Mouse (Mus musculus) heart, adult 11 months (tissue): ENCODE measurements at regions not wholly inside any gene's neighbourhood (a gene's known extent, or its start where the extent isn't known, plus 50 kb on each side); places are given as distances from the start of the nearest gene placed in this dataset.

Experiments used
- DNase-seq: peaks from one replicate; pipeline ENCODE4 v3.0.0; 2022

DNA sequence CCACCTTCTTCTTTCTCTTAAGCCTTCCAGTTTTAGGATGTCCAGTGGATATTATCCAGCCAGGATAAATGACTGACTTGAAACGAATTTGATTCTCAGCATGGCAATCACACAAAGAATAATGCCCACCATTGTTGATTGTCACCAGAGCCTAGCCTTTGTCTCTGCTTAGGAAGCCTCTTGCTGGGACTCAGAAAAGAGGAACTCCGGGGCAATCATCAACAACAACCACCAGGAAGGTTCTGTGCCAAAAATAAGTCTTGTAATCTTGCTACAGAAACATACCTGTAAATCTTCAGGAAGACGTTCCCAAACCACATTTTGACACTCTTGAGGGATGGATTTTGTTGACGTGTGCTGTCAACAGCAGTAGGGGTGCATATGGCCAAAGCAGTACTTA, 268.2 kb upstream of the Acvr2a start:
- DNase-seq = no peak

DNA sequence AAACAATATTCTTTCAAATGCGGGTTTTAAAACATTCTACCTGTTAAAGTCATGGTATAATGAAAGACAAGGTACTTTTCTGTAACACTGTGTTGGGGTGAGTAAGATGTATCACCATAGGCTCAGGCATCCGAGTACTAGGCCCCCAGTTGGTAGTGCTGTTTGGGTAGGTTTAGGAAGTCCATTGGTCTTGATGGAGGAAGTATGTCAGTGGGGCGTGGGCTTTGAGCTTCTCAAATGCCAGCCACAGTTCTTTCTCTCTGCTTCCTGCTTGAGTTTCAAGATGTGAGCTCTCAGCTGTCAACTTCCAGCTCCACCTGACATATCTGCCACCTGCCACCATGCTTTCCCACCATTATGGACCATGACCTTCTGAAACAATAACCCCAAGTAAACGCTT, 267.7 kb upstream of the Acvr2a start:
- DNase-seq = no peak

DNA sequence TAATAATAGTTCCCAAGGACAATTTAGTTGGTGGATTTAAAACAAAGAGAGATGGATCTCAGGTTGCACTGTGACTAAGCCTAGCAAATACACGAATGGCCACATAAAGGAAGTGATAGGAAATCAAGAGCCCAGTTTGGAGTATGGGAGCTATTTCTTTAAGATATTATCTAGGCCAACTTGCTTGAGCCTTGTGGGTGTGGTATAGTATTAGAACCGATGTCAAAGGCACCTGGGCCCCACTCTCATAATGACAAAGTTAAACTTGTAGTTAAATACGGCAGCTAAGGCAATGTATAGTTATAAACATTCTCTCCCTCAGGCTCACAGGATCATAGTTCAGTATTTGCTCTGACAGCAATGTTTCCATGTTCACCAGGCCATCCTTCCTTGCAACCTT, 257.3 kb upstream of the Acvr2a start:
- no peak for DNase-seq

DNA sequence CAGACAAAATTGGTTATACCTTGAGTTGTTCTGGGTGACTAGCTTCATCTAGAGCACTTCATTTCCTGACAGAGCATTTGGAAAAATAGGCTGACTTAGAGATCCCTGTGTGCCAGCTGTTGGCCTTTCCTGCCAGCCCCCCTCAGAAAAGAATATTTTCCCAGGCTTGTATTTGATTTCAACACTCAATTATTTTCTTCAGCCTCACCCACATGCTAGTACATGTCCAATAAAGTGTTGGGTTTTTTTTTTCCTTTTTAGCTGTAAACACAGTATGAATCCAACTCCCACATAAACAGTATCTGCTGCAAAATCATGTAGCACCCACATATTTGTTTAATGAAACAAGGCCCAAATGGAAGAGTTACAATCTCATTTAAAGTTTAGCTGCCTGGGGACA, 256.8 kb upstream of the Acvr2a start:
- DNase-seq = no peak

DNA sequence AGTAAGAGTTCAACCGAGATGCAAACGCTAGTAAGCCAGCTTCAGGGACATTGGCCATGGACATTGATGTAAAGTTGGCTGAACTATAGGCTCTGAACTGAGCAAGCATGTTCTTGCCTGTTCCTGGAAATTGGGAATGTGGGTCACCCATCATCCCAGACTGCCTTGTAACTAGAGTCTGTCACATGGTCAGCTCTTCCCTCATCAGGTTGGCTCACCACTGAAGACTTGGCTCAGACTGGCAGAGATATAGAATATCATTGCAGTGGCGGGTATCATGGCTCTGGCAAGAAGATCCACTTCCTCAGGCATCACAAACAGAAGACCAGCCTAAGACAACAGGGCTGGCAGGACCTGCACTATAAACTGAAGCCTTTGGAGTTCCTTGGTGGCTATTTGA, 255.3 kb upstream of the Acvr2a start:
- peak; percentile 85 for DNase-seq

DNA sequence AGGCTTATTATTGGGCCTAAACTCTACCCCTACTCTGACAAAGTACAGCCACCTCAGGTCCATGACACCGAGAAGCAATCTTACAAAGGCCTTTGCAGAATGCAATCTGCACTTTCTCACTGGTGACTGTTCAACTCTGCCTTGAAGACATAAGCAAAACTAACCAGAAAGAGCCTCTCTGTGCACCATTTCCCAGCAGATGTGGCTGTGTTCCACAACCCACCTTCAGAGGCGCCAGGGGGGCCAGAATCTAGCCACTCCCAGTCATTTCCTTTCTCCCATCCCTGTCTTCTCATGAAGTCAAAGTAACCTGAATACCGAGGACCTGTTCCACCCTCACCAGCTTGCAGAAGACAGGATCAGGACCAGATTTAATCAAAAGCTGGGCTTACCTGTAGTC, 250.3 kb upstream of the Acvr2a start:
- DNase-seq = no peak

DNA sequence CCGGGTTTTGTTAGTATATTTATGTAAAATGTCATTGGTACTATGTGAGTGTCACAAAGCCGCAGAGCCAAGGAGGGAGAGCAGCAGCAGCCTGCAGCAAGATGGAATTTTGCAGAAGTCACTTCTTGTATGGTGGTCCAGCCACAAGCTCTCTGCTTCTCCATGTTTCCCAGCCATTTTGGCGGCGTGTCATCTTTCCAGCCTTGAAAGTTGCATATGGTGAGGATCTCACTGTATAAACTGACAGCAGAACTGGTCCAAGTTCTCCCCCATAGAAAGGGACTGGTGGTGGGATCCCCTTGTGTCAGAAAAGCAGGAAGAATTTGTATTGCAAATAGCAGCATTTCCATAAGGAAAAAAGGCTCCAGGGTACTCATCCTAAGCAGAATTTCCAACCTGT, 249.7 kb upstream of the Acvr2a start:
- no peak for DNase-seq

DNA sequence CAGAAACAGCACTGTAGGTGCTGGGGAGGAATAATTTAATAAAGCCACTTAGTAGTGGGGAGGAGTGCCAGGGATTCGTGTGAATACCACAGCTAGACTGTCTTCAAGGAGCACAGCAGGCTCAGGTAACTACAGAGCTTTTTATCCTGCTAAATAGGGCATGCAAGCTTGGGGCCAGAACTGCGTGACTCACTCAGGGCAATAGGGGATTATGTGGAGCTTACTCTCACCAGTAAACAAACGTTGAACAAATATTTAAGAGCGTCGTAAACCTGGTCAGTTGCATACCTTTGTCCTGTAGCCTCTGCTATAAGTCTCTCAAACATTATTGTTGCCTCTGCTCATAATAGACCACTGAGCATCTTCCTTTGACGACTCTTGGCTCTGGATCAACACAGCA, 246.0 kb upstream of the Acvr2a start:
- DNase-seq = no peak

DNA sequence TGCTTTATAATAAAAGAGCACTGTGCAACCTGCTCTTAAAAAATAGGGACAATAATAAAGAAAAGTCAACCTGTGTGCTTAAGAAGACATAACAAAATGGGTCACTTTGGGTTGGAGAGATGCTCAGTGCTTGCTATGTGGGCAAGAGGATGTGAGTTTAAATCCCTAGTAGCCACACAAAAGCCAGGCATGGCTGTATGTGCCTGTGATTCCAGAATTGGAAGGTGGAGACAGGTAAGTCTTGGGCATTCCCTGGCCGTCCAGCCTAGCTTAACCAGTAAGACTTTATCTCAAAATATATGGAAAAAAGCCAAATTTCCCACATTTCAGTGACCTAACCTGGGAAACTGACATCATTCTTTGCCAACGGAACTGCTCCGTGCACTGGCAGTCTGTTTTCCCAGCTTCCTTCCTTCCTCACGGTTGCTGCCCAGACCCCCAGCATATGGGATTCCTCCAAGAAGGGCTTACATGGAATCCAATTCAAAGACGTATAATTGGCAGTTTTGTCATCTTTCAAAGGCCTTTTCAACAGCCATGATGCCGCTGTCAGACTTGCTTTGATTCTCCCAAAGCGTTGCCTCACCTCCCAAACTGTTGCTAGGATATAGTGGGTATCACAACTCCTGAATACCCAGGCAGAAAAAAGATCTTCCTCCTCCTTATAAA, 227.6 kb upstream of the Acvr2a start:
- DNase-seq = no peak

DNA sequence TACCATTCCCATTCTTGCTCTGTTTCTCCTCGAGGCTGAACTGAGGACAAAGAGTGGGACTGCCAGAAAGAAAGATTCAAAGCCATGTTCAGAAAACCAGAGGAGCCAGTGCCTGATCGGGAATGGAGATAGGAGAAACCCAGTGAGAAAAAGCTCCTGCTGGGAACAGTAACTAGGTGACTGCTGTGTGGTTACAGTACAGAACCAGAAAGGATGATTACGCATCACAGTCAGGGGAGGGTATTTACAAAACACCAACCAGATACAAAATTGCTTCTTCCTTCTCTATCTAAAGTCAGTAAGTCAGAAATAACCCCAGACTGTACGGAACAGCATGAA, 227.1 kb upstream of the Acvr2a start:
- no peak for DNase-seq

DNA sequence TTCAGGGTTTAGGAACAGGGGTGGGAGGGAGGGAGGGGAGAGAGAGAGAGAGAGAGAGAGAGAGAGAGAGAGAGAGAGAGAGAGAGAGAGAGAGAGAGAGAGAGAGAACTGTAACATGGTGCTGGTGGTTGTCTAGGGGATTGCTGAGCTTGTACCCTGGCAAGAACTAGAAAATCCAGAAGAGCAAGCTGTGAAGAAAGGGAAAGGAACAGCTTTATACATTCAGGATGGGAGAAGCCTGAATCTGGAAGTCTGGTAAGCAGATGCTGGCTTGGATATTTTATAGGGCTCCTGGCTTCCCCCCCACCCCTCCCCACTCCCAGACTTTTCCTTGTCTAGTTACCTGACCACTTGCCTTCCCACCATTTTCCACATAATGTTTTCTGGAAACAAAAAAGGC, 224.2 kb upstream of the Acvr2a start:
- DNase-seq = peak; percentile 3

DNA sequence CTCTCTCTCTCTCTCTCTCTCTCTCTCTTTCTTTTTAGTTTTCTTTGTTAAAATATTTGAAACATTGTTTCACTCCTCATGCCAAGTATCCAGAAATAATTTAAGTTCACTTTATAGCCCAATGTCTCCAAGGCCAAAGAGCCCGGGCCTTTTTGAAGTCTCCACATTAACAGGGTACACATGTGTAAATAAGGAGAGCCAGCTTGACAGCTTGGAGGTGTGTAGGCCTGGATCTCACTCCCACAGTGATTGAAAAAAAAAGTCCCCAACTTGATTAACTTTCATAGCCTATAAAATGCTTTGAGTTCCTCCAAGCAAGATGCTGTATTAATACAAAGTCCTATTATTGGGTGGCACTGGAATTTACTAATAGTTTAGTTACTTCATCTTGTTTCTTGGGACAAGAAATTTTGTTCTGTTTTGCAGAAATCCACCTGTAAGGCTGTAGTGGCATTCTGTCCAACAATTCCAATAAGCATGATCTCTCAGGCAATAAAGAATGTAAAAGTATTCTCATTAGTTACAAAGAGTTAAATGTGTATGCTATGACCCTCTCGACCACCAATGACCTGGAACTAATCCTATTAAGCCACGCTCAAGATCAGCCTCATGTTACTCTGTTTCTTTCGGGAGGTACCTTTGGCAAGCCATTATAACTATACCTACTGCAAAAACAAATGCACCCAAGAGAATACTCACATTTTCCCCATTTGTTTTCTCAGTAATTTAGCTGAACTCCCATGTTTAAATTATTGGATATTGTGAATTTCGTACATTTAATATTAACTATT, 215.9 kb upstream of the Acvr2a start:
- peak; percentile 2 for DNase-seq

DNA sequence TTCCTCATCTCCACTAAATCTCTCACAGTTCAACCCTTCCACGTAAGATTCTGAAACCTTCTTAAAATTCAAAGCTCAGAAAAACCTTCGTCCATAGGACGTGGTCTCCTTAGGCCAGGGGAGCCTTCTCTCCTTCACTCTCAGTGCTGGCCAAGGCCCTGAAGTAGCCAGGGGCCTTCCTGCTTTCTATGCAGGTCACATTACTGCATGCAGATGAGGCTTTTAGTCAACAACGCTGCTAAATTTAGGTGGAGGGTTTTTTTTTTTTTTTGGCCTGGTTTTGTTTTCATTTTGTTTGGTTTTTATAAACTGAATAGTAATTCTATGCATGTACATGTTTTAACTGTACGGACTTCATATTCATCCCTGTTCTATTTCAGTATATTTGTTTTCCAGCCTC, 214.5 kb upstream of the Acvr2a start:
- peak; percentile 10 for DNase-seq

DNA sequence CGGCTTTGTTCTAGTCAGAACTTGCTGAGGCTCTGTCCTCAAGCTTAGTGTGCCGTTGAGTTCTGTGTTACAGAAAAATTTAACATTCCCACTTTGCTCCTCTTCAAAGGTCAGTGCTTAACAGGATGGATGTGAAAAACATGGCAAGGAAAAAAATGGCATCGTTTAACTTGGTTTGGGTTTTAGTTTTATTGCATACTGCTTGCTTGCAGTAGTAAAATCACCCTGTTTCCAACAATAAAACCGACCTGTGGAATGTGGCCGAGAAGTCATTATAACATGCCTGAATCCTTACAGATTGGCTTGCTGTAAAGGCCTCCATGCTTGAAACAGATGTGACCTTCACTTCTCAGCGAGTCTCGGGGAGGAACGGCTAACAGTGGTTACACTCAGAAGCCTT, 212.1 kb upstream of the Acvr2a start:
- DNase-seq = no peak

DNA sequence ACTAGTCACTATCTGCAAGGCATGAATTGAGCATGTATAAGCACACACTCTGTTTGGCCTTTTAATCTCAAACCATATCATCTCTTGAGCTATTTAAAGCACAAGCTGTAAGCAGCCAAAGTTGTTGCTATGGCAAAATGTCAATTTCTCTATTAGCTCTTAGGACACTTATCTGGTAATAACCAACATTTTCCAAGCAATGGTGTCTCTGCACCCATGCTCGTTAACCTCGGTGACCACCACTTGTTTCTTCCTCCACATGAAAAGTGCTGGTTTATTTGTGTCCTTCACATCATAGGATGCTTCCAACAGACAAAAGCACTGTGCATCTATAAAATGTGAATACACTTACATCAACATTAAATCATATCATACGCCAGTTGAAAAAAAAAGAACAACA, 204.4 kb upstream of the Acvr2a start:
- peak; percentile 61 for DNase-seq

DNA sequence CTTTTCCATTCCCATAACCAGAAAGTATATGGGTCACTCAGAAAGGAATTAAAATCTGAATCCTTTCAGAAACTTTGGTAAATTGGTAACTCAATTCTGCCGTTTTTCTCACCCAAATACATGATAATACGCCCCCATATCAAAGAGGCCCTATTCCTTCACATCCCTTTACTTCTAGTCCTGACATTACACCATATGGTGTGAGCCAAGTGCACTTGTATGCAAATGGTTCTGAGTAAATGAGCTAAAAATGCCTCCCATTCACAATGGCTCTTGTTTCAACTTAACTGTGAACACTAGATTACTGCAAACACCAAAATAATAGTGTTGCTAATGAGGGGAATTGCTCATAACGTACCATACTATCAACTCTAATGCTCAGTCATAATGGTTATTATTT, 201.7 kb upstream of the Acvr2a start:
- DNase-seq = peak; percentile 4

DNA sequence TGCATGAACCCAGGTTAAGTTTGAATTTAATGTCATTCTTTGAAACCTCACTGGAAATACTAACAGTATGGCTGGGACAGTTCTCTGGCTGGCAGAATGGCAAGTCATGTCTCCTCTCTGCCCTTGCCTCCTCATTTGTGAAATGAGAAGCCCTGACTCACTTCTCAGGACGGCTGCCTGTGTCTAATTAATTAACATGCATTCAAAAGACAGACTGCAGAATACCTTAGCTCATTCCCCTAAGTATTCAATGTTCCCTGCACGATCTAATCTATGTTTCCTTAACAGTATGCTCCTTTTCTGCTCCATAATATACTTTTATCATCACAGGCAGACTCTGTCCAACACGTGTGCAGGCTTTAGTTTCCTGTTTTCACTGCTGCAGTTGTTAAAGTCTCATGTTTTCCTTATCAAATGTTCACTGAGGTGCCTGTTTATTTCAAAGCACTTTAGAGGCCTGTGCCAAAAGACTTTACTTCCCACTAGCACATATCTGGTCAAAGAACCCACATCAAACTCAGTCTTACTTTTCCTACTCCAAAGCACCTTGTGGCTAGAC, 196.7 kb upstream of the Acvr2a start:
- DNase-seq = peak; percentile 14

DNA sequence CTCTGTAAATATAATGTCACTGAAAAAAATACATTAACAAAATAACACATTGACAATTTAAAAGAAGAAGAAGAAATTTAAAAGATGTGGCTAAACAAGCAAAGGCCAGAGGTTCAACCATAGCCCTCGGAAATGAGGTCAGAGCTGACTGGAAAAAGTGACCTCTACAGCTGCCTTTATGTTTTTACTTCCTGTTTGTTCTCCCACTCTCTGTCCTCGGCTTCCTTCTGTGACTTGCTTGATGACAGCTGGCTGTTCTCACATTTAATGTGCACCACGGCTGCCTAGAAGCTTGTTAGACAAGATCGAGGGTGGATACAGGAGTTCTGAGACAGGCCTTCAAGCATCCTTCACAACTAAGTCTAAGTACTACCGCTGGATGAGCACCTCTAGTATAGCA, 194.9 kb upstream of the Acvr2a start:
- peak; percentile 86 for DNase-seq

DNA sequence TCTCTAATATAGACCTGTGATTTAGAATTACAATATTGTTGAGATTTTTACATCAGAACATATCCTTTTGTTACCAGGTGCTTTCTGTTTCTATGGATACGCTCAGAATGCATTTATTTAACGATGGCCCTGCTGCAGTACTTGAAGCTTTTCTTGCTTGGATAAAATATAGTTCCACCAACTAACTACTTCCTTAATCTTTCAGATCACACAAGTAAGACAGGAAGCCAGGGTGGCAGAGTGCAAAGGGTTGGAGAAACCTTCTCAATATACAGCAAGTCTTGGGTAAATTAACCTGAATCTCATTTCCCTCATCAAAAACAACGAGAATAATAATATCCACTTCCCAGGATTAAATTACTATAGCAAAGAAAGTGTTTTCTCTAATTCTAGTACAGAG, 193.1 kb upstream of the Acvr2a start:
- peak; percentile 13 for DNase-seq

DNA sequence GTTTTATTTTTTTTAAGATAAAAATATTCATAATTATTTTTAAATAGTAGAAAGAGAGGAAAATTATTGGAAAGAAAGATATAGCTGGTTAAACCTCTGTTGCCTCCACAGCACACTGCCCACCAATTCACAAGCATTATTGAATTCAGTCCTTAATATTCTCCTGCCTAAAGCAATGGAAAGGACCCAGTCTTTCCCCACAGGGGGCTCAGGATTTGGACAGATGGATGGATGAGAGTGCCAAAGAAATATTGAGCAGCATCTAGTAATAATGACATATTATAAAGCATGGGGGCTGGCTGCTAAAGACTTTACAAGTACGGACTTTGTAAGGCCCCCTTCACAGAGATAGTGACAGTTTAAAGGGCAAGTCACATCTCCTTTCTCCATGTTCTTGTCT, 191.6 kb upstream of the Acvr2a start:
- DNase-seq = peak; percentile 24

DNA sequence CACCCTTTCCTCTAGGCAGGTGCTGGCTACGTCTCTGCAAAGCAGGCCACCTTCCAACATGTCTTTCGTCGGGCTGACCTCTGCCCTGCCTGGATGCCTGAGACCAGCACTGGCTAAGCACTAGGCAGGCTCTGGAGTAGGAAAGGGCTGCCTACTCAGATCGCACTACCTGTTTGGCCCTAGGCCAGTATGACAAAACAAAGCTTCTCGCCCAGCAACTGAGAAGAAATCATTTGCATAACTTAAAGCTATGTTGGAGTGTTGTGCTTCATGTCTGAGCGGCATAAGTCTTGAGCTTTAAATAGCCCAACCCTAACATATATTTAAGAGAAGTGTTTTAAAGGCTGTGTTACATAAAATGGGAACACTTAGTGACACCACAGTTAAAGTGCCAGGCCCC, 189.9 kb upstream of the Acvr2a start:
- DNase-seq = peak; percentile 89

DNA sequence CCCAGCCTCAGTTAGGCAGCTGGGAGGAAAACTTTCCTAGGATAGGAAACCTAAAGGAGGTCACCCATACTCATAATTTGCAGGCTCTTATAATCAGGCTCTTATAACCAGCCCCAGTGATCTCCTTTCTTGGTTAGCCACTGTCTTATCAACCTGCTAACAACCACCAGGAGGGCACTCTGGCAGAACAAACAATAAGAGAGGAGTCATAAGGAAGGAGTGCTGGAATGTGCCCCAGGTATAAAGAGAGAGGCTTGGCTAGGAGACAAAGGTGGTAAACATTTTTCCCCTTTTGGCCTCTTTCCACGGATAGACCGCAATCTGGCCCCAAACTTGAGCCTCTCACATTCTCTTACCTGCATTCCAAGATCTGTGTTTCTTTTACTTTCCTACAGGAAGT, 189.4 kb upstream of the Acvr2a start:
- no peak for DNase-seq

DNA sequence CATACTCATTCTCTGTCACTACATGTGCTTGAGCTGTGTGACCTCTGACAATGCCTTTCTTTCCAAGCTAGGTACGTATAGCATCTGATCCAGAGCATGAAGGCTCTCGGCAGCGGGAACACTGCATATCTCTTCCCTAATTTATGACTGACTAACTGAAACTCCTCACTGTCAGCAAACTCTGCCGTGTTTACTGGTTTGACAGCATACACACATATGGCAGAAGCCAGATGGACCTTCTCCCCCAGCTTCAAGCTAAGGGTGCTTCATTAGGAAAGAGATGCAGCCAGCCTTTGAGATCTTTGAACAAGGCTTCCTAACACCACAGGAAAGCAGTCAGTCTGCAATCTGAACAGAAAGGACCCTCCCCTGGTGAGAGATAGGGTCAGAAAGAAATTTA, 186.9 kb upstream of the Acvr2a start:
- peak; percentile 21 for DNase-seq
